Mouse (Mus musculus): ENCODE results near the gene Tktl1. TPM values are rescaled to one million over a fixed set of nuclear protein-coding genes. Genes with fewer than 3 reads are reported as not detected.
"Not testable (repeated sequence)": the region's sequence is repeated elsewhere in the genome, so short reads cannot be mapped to it uniquely, and the experiment has no call there.

Gene Tktl1
- polyA plus RNA-seq (2014; fragmentation: Nextera tagmentation; extraction: Ambion mirVana), result not detected in 2 replicates

GRCm38 (mm10) chrX:74176959-74177358 is at the start of gene Tktl1:
Gene Tktl1 (plus strand): TSS chrX:74177259.
- 90% methylated on average over 17 of the region's 17 CpGs for WGBS
- H3K4me2 ChIP-seq (ENCODE audit: low read depth, low read length), result no peak within 1 kb of the TSS
- no peaks in the 10 kb centered on the region for H3K27me3 ChIP-seq (replicated peaks; ENCODE audit: control insufficient read depth, insufficient read depth, low read length)
- no peak within 1 kb of the TSS for H3K27ac ChIP-seq (replicated peaks; ENCODE audit: low read depth, low read length)
- no peak for ATAC-seq (ENCODE audit: low read depth)
- no peak for DNase-seq (ENCODE audit: low spot score)
- H3K4me3 ChIP-seq (ENCODE audit: low read depth, low read length), result no peak within 1 kb of the TSS
- no peaks in the 10 kb centered on the region for H3K36me3 ChIP-seq (ENCODE audit: control insufficient read depth, insufficient read depth, low read length)
- no peaks in the 10 kb centered on the region for H3K4me1 ChIP-seq (ENCODE audit: control insufficient read depth, insufficient read depth, low read length)
- H3K9me3 ChIP-seq (ENCODE audit: control insufficient read depth, low read length), result no peaks in the 10 kb centered on the region
- H3K9ac ChIP-seq (ENCODE audit: low read depth, low read length), result no peak within 1 kb of the TSS

- not testable (repeated sequence) for H3K27ac ChIP-seq (replicated peaks; ENCODE audit: low read depth, low read length); DNase-seq (ENCODE audit: low spot score); H3K4me2 ChIP-seq (ENCODE audit: low read depth, low read length); H3K9me3 ChIP-seq (ENCODE audit: control insufficient read depth, low read length); H3K4me1 ChIP-seq (ENCODE audit: control insufficient read depth, insufficient read depth, low read length); H3K27me3 ChIP-seq (replicated peaks; ENCODE audit: control insufficient read depth, insufficient read depth, low read length); H3K9ac ChIP-seq (ENCODE audit: low read depth, low read length); H3K4me3 ChIP-seq (ENCODE audit: low read depth, low read length); H3K36me3 ChIP-seq (ENCODE audit: control insufficient read depth, insufficient read depth, low read length); ATAC-seq (ENCODE audit: low read depth)
- WGBS, result 25% methylated on average over 1 of the region's 1 CpGs
Measured at GRCm38 (mm10) chrX:74135263-74135662, 41.8 kb upstream of the Tktl1 start, which contains the start of gene Mecp2. Gene Mecp2 (minus strand): TSS chrX:74135363.

GRCm38 (mm10) chrX:74167738-74168137 is 9.3 kb upstream of the Tktl1 start, which contains the start of gene Tex28:
Gene Tex28 (minus strand): TSS chrX:74167838.
- Histone ChIP-seq H3K9me3 (ENCODE audit: control insufficient read depth, low read length) (no peaks in the 10 kb centered on the region), H3K9ac (ENCODE audit: low read depth, low read length) (no peak within 1 kb of the TSS), H3K4me3 (ENCODE audit: low read depth, low read length) (no peak within 1 kb of the TSS), H3K4me2 (ENCODE audit: low read depth, low read length) (no peak within 1 kb of the TSS), H3K4me1 (ENCODE audit: control insufficient read depth, insufficient read depth, low read length) (no peaks in the 10 kb centered on the region), H3K36me3 (ENCODE audit: control insufficient read depth, insufficient read depth, low read length) (no peaks in the 10 kb centered on the region), H3K27me3 (replicated peaks; ENCODE audit: control insufficient read depth, insufficient read depth, low read length) (no peaks in the 10 kb centered on the region), H3K27ac (replicated peaks; ENCODE audit: low read depth, low read length) (no peak within 1 kb of the TSS)
- WGBS, result 88% methylated on average over 1 of the region's 1 CpGs
- DNase-seq (ENCODE audit: low spot score) (no peak), ATAC-seq (ENCODE audit: low read depth) (no peak)

- H3K27me3 ChIP-seq (replicated peaks; ENCODE audit: control insufficient read depth, insufficient read depth, low read length), result no peaks in the 10 kb centered on the region; the same call in 1 of the 2 replicates
- H3K4me2 ChIP-seq (ENCODE audit: low read depth, low read length), result no peak overlapping the region
- H3K4me1 ChIP-seq (ENCODE audit: control insufficient read depth, insufficient read depth, low read length), result no peaks in the 10 kb centered on the region
- 91% methylated on average over 2 of the region's 2 CpGs for WGBS
- H3K4me3 ChIP-seq (ENCODE audit: low read depth, low read length), result no peak overlapping the region
- DNase-seq (ENCODE audit: low spot score) (no peak), ATAC-seq (ENCODE audit: low read depth) (no peak)
- no peaks in the 10 kb centered on the region for H3K36me3 ChIP-seq (ENCODE audit: control insufficient read depth, insufficient read depth, low read length)
- no peak overlapping the region for H3K27ac ChIP-seq (replicated peaks; ENCODE audit: low read depth, low read length)
- no peak overlapping the region for H3K9ac ChIP-seq (ENCODE audit: low read depth, low read length)
- H3K9me3 ChIP-seq (ENCODE audit: control insufficient read depth, low read length), result no peaks in the 10 kb centered on the region
Measured at GRCm38 (mm10) chrX:74203556-74203955, 26.5 kb downstream of the Tktl1 start.

GRCm38 (mm10) chrX:74218496-74218895 is 41.4 kb downstream of the Tktl1 start:
- no peaks in the 10 kb centered on the region for H3K9me3 ChIP-seq (ENCODE audit: control insufficient read depth, low read length)
- H3K27ac ChIP-seq (replicated peaks; ENCODE audit: low read depth, low read length), result no peak overlapping the region
- no peaks in the 10 kb centered on the region for H3K27me3 ChIP-seq (replicated peaks; ENCODE audit: control insufficient read depth, insufficient read depth, low read length)
- ATAC-seq (ENCODE audit: low read depth) (no peak), DNase-seq (ENCODE audit: low spot score) (peak; percentile 10)
- H3K4me2 ChIP-seq (ENCODE audit: low read depth, low read length), result no peak overlapping the region
- H3K9ac ChIP-seq (ENCODE audit: low read depth, low read length), result no peak overlapping the region
- WGBS, result 89% methylated on average over 4 of the region's 4 CpGs
- H3K4me1 ChIP-seq (ENCODE audit: control insufficient read depth, insufficient read depth, low read length), result no peaks in the 10 kb centered on the region
- H3K4me3 ChIP-seq (ENCODE audit: low read depth, low read length), result no peak overlapping the region
- peaks cover 13% of the 10 kb centered on the region for H3K36me3 ChIP-seq (ENCODE audit: control insufficient read depth, insufficient read depth, low read length)

- no peak overlapping the region for H3K4me2 ChIP-seq (ENCODE audit: low read depth, low read length)
- no peak overlapping the region for H3K9ac ChIP-seq (ENCODE audit: low read depth, low read length)
- H3K9me3 ChIP-seq (ENCODE audit: control insufficient read depth, low read length), result no peaks in the 10 kb centered on the region
- no peaks in the 10 kb centered on the region for H3K27me3 ChIP-seq (replicated peaks; ENCODE audit: control insufficient read depth, insufficient read depth, low read length)
- H3K36me3 ChIP-seq (ENCODE audit: control insufficient read depth, insufficient read depth, low read length), result peaks cover 21% of the 10 kb centered on the region
- H3K27ac ChIP-seq (replicated peaks; ENCODE audit: low read depth, low read length), result no peak overlapping the region
- no peak overlapping the region for H3K4me3 ChIP-seq (ENCODE audit: low read depth, low read length)
- no peak for DNase-seq (ENCODE audit: low spot score)
- no peaks in the 10 kb centered on the region for H3K4me1 ChIP-seq (ENCODE audit: control insufficient read depth, insufficient read depth, low read length)
- no peak for ATAC-seq (ENCODE audit: low read depth)
- 62% methylated on average over 13 of the region's 13 CpGs for WGBS
Measured at GRCm38 (mm10) chrX:74219449-74219848, 42.4 kb downstream of the Tktl1 start.

- not testable (repeated sequence) for H3K4me1 ChIP-seq (ENCODE audit: control insufficient read depth, insufficient read depth, low read length); H3K27me3 ChIP-seq (replicated peaks; ENCODE audit: control insufficient read depth, insufficient read depth, low read length); H3K9me3 ChIP-seq (ENCODE audit: control insufficient read depth, low read length); H3K9ac ChIP-seq (ENCODE audit: low read depth, low read length); H3K27ac ChIP-seq (replicated peaks; ENCODE audit: low read depth, low read length); H3K4me2 ChIP-seq (ENCODE audit: low read depth, low read length); ATAC-seq (ENCODE audit: low read depth); DNase-seq (ENCODE audit: low spot score); H3K4me3 ChIP-seq (ENCODE audit: low read depth, low read length)
- WGBS, result 9% methylated on average over 1 of the region's 1 CpGs
- H3K36me3 ChIP-seq (ENCODE audit: control insufficient read depth, insufficient read depth, low read length), result peaks cover 28% of the 10 kb centered on the region
Measured at GRCm38 (mm10) chrX:74220099-74220498, 43.0 kb downstream of the Tktl1 start.

GRCm38 (mm10) chrX:74230038-74230437 is 53.0 kb downstream of the Tktl1 start:
- H3K27ac ChIP-seq (replicated peaks; ENCODE audit: low read depth, low read length), result no peak overlapping the region
- ATAC-seq (ENCODE audit: low read depth), result no peak

GRCm38 (mm10) chrX:74233196-74233595 is 56.1 kb downstream of the Tktl1 start:
- no peak for ATAC-seq (ENCODE audit: low read depth)
- no peak overlapping the region for H3K27ac ChIP-seq (replicated peaks; ENCODE audit: low read depth, low read length)
- no peak for DNase-seq (ENCODE audit: low spot score)
- no peak overlapping the region for H3K9ac ChIP-seq (ENCODE audit: low read depth, low read length)
- H3K36me3 ChIP-seq (ENCODE audit: control insufficient read depth, insufficient read depth, low read length), result peaks cover 93% of the 10 kb centered on the region
- no peak overlapping the region for H3K4me3 ChIP-seq (ENCODE audit: low read depth, low read length)
- H3K4me1 ChIP-seq (ENCODE audit: control insufficient read depth, insufficient read depth, low read length), result no peaks in the 10 kb centered on the region
- WGBS, result 100% methylated on average over 5 of the region's 5 CpGs
- H3K4me2 ChIP-seq (ENCODE audit: low read depth, low read length), result no peak overlapping the region
- H3K27me3 ChIP-seq (replicated peaks; ENCODE audit: control insufficient read depth, insufficient read depth, low read length), result no peaks in the 10 kb centered on the region
- H3K9me3 ChIP-seq (ENCODE audit: control insufficient read depth, low read length), result no peaks in the 10 kb centered on the region

More at GRCm38 (mm10) chrX:74230038-74230437, 53.0 kb downstream of the Tktl1 start:
- DNase-seq (ENCODE audit: low spot score), result no peak
- H3K4me3 ChIP-seq (ENCODE audit: low read depth, low read length), result no peak overlapping the region
- H3K9ac ChIP-seq (ENCODE audit: low read depth, low read length), result no peak overlapping the region
- H3K27me3 ChIP-seq (replicated peaks; ENCODE audit: control insufficient read depth, insufficient read depth, low read length), result no peaks in the 10 kb centered on the region
- H3K9me3 ChIP-seq (ENCODE audit: control insufficient read depth, low read length), result no peaks in the 10 kb centered on the region
- no peak overlapping the region for H3K4me2 ChIP-seq (ENCODE audit: low read depth, low read length)
- no peaks in the 10 kb centered on the region for H3K4me1 ChIP-seq (ENCODE audit: control insufficient read depth, insufficient read depth, low read length)
- peaks cover 98% of the 10 kb centered on the region for H3K36me3 ChIP-seq (ENCODE audit: control insufficient read depth, insufficient read depth, low read length)
- WGBS, result 89% methylated on average over 1 of the region's 1 CpGs

Measured in embryonic facial prominence, embryonic 14.5 days (tissue).